Mouse (Mus musculus) bone marrow, adult 2 months (tissue): Measurements from ENCODE around the gene Gpbar1. TPM values are rescaled to one million over a fixed set of nuclear protein-coding genes. Genes with fewer than 3 reads are reported as not detected.
A peak's percentile ranks its signal among the peaks of the same experiment; 100 is the strongest.

Experiments used
- H3K27ac ChIP-seq: fragments of 200-500 bp; 2 replicates; pipeline ENCODE4 v1.5.1; 2012; ENCODE audit warnings: low read depth, mild to moderate bottlenecking, control low read depth, inconsistent platforms, low read length; ENCODE audit not compliant: control insufficient read depth, poor library complexity, insufficient read depth
- H3K4me1 ChIP-seq: fragments of 200-500 bp; 2 replicates; pipeline ENCODE4 v1.6.1; 2011; ENCODE audit warnings: low read length; ENCODE audit not compliant: control insufficient read depth, insufficient read depth
- H3K4me3 ChIP-seq: fragments of 200-500 bp; replicated peaks from 2 replicates; pipeline ENCODE3; 2011; ENCODE audit warnings: mild to moderate bottlenecking, low read depth, low read length, control low read depth; ENCODE audit not compliant: control insufficient read depth
- CTCF ChIP-seq: fragments of 200-500 bp; IDR thresholded peaks from 2 replicates; pipeline ENCODE4 v1.5.1; 2011; ENCODE audit warnings: low read length, control low read depth; ENCODE audit not compliant: control insufficient read depth, insufficient read depth
- POLR2A ChIP-seq: fragments of 200-500 bp; IDR thresholded peaks from 2 replicates; pipeline ENCODE4 v1.6.1; 2011; ENCODE audit warnings: low read depth, mild to moderate bottlenecking, control low read depth, low read length, borderline replicate concordance; ENCODE audit not compliant: control insufficient read depth
- WGBS: fragments of 180-500 bp; shearing (Covaris S2); methylation state at CpG from one replicate; pipeline ENCODE4 v1.1.7; 2018; 5-methylcytosine and 5-hydroxymethylcytosine counted together
- polyA plus RNA-seq: library from polyadenylated mRNA; stranded (reverse); fragments of >200 nt; gene quantifications from 2 replicates; pipeline ENCODE4 v1.2.4, GENCODE M21; 2011; ENCODE audit warnings: low replicate concordance; ENCODE audit not compliant: missing spikeins, insufficient read depth, insufficient read length

The Gpbar1 gene
- polyA plus RNA-seq, 1 experiment, result not detected

- 4% methylated on average over 11 of the region's 11 CpGs for WGBS
- H3K4me3 ChIP-seq, result peak overlapping the region; percentile 63
- H3K4me1 ChIP-seq, result peaks cover 2% of the 10 kb centered on the region
- TF ChIP-seq CTCF (no peak), POLR2A (no peak)
- peak overlapping the region; percentile 56 for H3K27ac ChIP-seq
Measured at GRCm38 (mm10) chr1:74239618-74240017, 38.7 kb upstream of the Gpbar1 start.

DNA sequence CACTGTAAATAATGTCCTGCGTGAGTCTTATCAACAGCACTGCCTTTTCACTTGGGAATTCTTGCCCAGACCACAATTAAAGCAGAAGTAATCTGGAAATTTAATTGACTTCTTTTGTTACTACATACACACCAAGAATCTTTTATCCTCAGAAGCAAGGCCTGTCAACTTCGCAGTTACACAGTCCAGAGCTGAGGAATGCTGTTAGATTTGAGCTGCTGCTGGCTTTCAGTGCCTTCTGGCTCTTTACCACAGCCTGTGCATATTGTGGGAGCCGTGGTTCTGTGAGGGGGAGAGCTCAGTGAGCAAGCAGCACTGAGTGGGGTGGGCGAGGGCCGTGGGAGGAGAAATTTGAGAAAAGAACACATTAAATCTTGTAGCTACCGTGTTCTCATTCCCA, 38.0 kb upstream of the Gpbar1 start:
- Histone ChIP-seq H3K4me3 (no peak overlapping the region), H3K4me1 (peaks cover 2% of the 10 kb centered on the region), H3K27ac (no peak overlapping the region)
- WGBS, result 31% methylated on average over 6 of the region's 6 CpGs
- TF ChIP-seq CTCF (no peak), POLR2A (no peak)

GRCm38 (mm10) chr1:74240832-74241231, 37.5 kb upstream of the Gpbar1 start:
- H3K4me3 ChIP-seq, result no peak overlapping the region
- peaks cover 2% of the 10 kb centered on the region for H3K4me1 ChIP-seq
- H3K27ac ChIP-seq, result no peak overlapping the region
- TF ChIP-seq CTCF (no peak), POLR2A (no peak)
- WGBS, result 34% methylated on average over 4 of the region's 4 CpGs

DNA sequence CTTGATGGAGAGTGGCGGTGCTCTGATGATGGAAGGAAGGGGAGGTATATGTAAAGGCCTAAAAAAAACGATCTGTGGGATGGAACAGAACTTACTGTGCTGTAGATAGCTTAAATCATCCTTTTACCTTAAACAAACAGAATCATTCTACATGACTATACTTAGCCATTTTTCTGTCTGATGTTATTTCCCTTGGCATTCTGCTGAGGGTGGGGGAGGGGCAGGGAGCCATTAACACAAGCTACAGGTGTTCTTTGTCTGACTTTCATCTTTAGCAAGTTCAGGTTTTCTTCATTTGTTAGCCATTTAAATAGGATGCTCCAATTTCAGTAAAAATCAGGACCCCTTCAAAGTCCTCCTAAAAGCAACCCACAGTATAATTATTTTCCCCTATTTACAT, 32.8 kb upstream of the Gpbar1 start:
- no peak overlapping the region for H3K27ac ChIP-seq
- 60% methylated on average over 2 of the region's 2 CpGs for WGBS
- H3K4me3 ChIP-seq, result no peak overlapping the region
- TF ChIP-seq POLR2A, result no peak
- TF ChIP-seq CTCF, result no peak
- peaks cover 3% of the 10 kb centered on the region; the same call in 1 of the 2 replicates for H3K4me1 ChIP-seq

DNA sequence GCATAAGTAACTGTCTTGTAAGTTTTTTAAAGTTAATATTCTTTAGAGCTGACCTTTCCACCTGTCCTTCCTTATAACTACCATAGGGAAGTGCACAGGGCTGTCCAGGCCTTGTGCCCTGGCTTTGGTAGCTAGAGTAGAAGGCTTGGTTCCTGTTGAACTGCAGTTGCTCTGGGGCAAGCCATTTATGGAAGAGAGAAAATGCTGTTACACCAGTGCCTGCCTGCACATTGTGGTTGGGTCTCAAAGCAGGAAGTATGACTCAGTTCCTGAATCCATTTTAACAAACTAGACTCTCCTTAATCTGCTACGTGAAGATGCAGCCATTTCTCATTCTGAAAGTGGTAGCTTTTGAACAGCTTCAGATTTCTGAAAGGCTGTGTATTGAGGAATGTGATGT, 29.6 kb upstream of the Gpbar1 start:
- Histone ChIP-seq H3K4me3 (no peak overlapping the region), H3K27ac (peak overlapping the region; percentile 61; the same call in 1 of the 2 replicates), H3K4me1 (peaks cover 3% of the 10 kb centered on the region; the same call in 1 of the 2 replicates)
- TF ChIP-seq CTCF (no peak), POLR2A (no peak)
- 2% methylated on average over 1 of the region's 1 CpGs for WGBS

- no peak overlapping the region for H3K4me3 ChIP-seq
- H3K27ac ChIP-seq, result peak overlapping the region; percentile 61
- TF ChIP-seq POLR2A (no peak), CTCF (no peak)
- peaks cover 3% of the 10 kb centered on the region; the same call in 1 of the 2 replicates for H3K4me1 ChIP-seq
- 27% methylated on average over 5 of the region's 5 CpGs for WGBS
Measured at GRCm38 (mm10) chr1:74249331-74249980, 28.9 kb upstream of the Gpbar1 start.

DNA sequence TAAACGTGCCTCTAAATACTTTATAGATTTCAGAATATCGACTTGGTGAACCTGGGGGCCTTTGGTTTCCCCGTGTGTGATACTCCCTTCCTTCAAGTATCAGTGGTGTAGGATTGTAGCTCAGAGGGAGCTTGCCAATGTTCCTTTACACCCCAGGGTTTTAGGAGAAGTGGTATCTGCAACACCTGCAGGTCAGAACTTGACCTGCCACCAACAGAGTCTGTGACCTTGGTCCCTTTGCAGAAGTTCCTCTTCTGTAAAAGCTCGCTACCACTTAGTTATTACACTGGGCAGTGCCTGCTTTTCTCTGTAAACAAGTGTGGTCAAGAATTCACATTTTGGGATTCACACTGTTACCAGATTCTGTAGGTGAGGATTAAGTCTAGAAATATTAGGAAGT, 28.3 kb upstream of the Gpbar1 start:
- Histone ChIP-seq H3K4me1 (peaks cover 3% of the 10 kb centered on the region; the same call in 1 of the 2 replicates), H3K4me3 (no peak overlapping the region), H3K27ac (no peak overlapping the region; the same call in 1 of the 2 replicates)
- 40% methylated on average over 4 of the region's 4 CpGs for WGBS
- TF ChIP-seq CTCF (no peak), POLR2A (no peak)

DNA sequence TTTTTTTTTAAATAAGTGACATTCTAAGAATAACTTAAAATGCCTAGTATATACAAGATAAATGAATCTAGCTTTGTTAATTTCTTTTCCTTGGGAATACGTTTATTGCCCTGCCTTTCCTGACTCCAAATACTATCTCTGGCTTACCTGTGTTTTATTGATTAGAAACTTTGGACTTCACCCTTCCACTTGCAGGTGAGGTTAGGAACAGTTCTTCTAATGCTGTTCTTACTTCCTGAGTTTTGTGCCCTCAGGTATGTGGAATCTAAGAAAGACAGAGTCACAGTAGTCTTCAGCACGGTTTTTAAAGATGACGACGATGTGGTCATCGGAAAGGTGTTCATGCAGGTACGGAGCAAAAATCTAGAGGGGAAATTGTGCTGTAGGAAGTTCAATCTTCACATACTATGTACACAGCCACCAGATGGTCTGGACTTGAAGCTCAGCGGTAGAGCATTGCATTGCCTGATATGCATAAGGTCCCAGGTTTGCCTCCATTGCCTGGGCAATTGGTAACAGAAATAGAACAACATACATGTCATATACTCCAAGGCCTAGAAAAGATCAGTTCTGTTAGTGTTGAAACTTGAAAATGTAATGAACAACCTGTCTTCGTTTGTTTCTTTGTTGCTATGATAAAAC, 22.5 kb upstream of the Gpbar1 start:
- H3K4me1 ChIP-seq, result no peaks in the 10 kb centered on the region; the same call in 1 of the 2 replicates
- no peak overlapping the region for H3K27ac ChIP-seq
- no peak overlapping the region for H3K4me3 ChIP-seq
- WGBS, result 94% methylated on average over 8 of the region's 8 CpGs
- TF ChIP-seq CTCF (no peak), POLR2A (no peak)
